Mouse (Mus musculus): ENCODE results near the gene Dad1.

- no peak for TF ChIP-seq CTCF (conservative IDR thresholded peaks at IDR 0.05; ENCODE audit: low read length)
- no peak for TF ChIP-seq NANOG (IDR thresholded peaks at IDR 0.05; ENCODE audit: borderline replicate concordance, low read length)
Measured at GRCm38 (mm10) chr14:54207924-54208323, 46.0 kb downstream of the Dad1 start.
